Mouse (Mus musculus) liver, embryonic 14.5 days (tissue): Measurements from ENCODE around the gene Llgl2. TPM values are rescaled to one million over a fixed set of nuclear protein-coding genes. Genes with fewer than 3 reads are reported as not detected.

Experiments
- ATAC-seq: fragments of 200-750 bp; cut with Nextera tagmentation; 2 replicates; pipeline ENCODE4 v1.8.0; 2017; ENCODE audit warnings: moderate number of reproducible peaks, mild to moderate bottlenecking, moderate library complexity; ENCODE audit not compliant: insufficient read depth
- DNase-seq, 3 experiments: peaks; one replicate each; pipeline ENCODE4 v3.0.0-alpha.2; 2012 to 2013; ENCODE audit warnings: low read depth in 3 of 3, low spot score in 3 of 3
- H3K27ac ChIP-seq: fragments of 300-500 bp; sonication (generic); 2 replicates; pipeline ENCODE4 v1.5.1; 2014; ENCODE audit warnings: moderate library complexity, mild to moderate bottlenecking, control low read depth, inconsistent platforms
- H3K27me3 ChIP-seq: fragments of 300-500 bp; sonication (generic); 2 replicates; pipeline ENCODE4 v1.6.1; 2014; ENCODE audit warnings: mild to moderate bottlenecking, low read length, moderate library complexity; ENCODE audit not compliant: control insufficient read depth, insufficient read depth
- H3K36me3 ChIP-seq: fragments of 300-500 bp; sonication (generic); replicated peaks from 2 replicates; pipeline ENCODE4 v1.6.1; 2014; ENCODE audit warnings: low read depth; ENCODE audit not compliant: control insufficient read depth, insufficient read depth
- H3K4me1 ChIP-seq, 2 experiments: fragments of 200-500 bp in 1 of 2; fragments of 300-500 bp in 1 of 2; sonication (generic) in 1 of 2; replicated peaks; 2 replicates each; pipeline ENCODE4 v1.6.1; 2012 to 2014; ENCODE audit warnings: antibody characterized with exemption in 1 of 2, inconsistent platforms in 1 of 2, low read length in 1 of 2; ENCODE audit not compliant: control insufficient read depth in 2 of 2, insufficient read depth in 2 of 2
- H3K4me2 ChIP-seq: fragments of 300-500 bp; sonication (generic); 2 replicates; pipeline ENCODE4 v1.6.1; 2014; ENCODE audit warnings: low read depth, mild to moderate bottlenecking, control low read depth, moderate library complexity
- H3K4me3 ChIP-seq, 2 experiments: fragments of 200-500 bp in 1 of 2; fragments of 300-500 bp in 1 of 2; sonication (generic) in 1 of 2; 2 replicates each; pipeline ENCODE4 v1.5.1; 2012 to 2014; ENCODE audit warnings: low read depth in 2 of 2, low read length in 2 of 2, mild to moderate bottlenecking in 2 of 2, control low read depth in 1 of 2, inconsistent platforms in 1 of 2, moderate library complexity in 1 of 2; ENCODE audit not compliant: insufficient read depth in 1 of 2
- H3K9ac ChIP-seq: fragments of 300-500 bp; sonication (generic); replicated peaks from 2 replicates; pipeline ENCODE4 v1.6.1; 2014; ENCODE audit warnings: mild to moderate bottlenecking, control low read depth, moderate library complexity
- H3K9me3 ChIP-seq: fragments of 300-500 bp; sonication (generic); 2 replicates; pipeline ENCODE4 v1.6.1; 2016; ENCODE audit warnings: low read length, mixed read lengths; ENCODE audit not compliant: control insufficient read depth
- CTCF ChIP-seq: IDR thresholded peaks from 2 replicates; pipeline ENCODE4 v1.5.1; 2016; ENCODE audit warnings: antibody characterized with exemption, low read depth, control low read depth
- EP300 ChIP-seq: IDR thresholded peaks from 2 replicates; pipeline ENCODE4 v1.6.1; 2016; ENCODE audit warnings: antibody characterized with exemption, low read depth
- WGBS: fragments of 180-500 bp; shearing (Covaris S2); extraction: QIAGEN DNeasy Blood & Tissue Kit; methylation state at CpG from one replicate; pipeline ENCODE4 v1.1.7; 2014; ENCODE audit not compliant: insufficient replicate concordance; 5-methylcytosine and 5-hydroxymethylcytosine counted together
- polyA plus RNA-seq, 2 experiments: library from polyadenylated mRNA; depleted of rRNA in 1 of 2; stranded (reverse) in 1 of 2; unstranded in 1 of 2; fragments of >200 nt; fragmentation: Nextera tagmentation in 1 of 2; extraction: Ambion mirVana in 1 of 2; gene quantifications; 2 replicates each; pipeline versions ENCODE4 v1.2.1 to v1.2.3; 2012 to 2014

The Llgl2 gene
- polyA plus RNA-seq, 2 experiments: 7.5 to 10.5 TPM

DNA sequence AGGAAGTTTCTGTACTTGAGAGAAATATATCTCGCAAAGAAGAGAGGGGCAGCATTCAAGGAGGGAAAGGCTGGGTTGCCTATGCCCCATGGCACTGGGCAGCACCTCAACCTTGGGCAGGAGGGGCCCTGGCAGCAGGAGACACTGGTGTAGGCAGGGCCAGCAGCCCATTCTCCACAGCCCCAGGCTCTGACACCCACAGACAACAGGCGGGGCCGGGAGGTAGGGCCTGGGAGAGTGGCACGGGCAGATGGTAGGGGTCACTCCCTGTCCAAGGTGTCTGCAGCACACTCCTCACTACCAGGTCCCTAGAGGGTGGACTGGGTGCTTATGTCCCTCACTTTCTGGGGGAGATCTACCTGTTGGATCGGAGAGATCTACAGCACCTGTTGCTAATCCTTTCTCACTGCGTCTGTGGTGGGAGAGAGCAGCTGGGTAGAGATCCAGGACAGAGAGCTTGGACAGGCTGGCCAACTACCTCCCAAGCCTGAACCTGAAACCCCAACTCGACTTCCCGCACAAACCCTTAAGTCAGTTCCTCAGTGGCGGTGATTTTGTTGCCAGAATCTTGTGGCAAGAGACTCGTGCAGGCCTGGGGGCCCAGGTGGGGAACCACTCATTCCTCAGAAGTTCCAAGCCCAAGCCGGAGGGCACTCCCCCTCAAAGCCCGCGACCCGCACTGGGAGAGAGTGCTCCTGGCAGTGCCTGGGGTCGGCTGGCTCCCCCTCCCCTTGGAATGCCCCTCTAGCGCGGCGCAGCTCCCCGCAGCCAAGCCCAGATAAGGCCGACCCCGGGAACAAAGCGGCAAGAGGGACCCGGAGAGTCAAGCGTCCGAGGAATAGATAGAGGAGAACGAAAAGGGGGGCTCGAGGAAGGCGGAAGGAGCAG, 11.1 kb upstream of the Llgl2 start:
- no peaks in the 10 kb centered on the region; the same call in 1 of the 2 replicates for H3K36me3 ChIP-seq
- peaks cover 20 to 28% of the 10 kb centered on the region in 2 experiments for H3K4me1 ChIP-seq
- no peaks in the 10 kb centered on the region for H3K27me3 ChIP-seq
- WGBS: 13% methylated on average over 28 of the region's 28 CpGs
- peak overlapping the region; percentile 72 to 83 for H3K4me3 ChIP-seq
- no peak for TF ChIP-seq CTCF
- no peak for TF ChIP-seq EP300
- no peaks in the 10 kb centered on the region for H3K9me3 ChIP-seq
- ATAC-seq (peak; percentile 7), DNase-seq (no peak)
- peak overlapping the region; percentile 74 for H3K9ac ChIP-seq
- peak overlapping the region; percentile 67 for H3K27ac ChIP-seq
- H3K4me2 ChIP-seq: peak overlapping the region; percentile 99

DNA sequence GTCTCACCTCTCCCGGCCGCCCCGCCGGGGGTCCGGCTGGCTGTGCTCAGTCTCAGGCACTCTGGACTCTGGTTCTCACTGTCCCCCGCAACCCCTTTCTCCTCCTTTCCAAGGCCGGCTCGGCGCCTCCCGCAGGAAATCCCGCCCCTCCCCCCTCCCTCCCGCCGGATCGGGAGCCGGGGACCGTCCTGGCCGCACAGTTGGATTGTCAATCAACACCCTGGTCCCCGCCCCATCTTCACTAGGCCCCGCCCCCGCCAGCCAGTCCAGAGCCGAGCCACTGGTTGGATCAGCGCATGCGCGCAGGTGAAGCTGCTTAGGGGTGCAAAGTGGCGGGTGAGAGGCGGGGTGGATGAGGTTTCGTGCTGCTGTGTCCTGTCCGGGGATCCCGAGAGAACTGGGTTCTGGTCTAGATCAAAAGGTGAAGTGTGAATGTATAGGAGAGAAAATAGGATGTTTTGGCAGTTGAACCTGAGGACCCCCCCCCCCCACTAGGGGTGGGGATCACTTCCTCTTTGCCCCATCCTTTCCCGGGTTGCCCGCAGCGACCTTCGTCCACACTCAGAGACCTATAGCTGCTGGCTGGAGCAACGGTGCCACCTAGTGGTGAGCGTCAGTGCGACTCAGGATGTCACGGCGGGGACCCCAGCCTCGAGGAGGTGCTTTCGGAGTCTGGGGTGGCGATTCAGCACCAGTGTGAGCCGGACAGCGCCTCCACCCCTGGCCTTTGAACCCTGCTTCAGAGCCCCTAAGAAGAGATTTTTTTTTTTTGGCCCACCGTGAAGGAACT, 10.1 kb upstream of the Llgl2 start, which contains the start of gene Caskin2:
Caskin2 (minus strand) TSS at position 133 of the 790 bp plus-strand sequence.
- Histone ChIP-seq H3K9ac (peak within 1 kb of the TSS; percentile 74), H3K9me3 (no peaks in the 10 kb centered on the region), H3K36me3 (no peaks in the 10 kb centered on the region; the same call in 1 of the 2 replicates), H3K27me3 (no peaks in the 10 kb centered on the region), H3K4me2 (peak within 1 kb of the TSS; percentile 99), H3K4me1 (peaks cover 15 to 20% of the 10 kb centered on the region in 2 experiments), H3K27ac (peak within 1 kb of the TSS; percentile 76), H3K4me3 (peak within 1 kb of the TSS; percentile 72 to 83)
- 1% methylated on average over 43 of the region's 44 CpGs for WGBS
- DNase-seq (peak; percentile 93 to 96 (median 94)), ATAC-seq (peak; percentile 90)
- TF ChIP-seq CTCF (peak; percentile 99), EP300 (no peak; the same call in 1 of the 2 replicates)

DNA sequence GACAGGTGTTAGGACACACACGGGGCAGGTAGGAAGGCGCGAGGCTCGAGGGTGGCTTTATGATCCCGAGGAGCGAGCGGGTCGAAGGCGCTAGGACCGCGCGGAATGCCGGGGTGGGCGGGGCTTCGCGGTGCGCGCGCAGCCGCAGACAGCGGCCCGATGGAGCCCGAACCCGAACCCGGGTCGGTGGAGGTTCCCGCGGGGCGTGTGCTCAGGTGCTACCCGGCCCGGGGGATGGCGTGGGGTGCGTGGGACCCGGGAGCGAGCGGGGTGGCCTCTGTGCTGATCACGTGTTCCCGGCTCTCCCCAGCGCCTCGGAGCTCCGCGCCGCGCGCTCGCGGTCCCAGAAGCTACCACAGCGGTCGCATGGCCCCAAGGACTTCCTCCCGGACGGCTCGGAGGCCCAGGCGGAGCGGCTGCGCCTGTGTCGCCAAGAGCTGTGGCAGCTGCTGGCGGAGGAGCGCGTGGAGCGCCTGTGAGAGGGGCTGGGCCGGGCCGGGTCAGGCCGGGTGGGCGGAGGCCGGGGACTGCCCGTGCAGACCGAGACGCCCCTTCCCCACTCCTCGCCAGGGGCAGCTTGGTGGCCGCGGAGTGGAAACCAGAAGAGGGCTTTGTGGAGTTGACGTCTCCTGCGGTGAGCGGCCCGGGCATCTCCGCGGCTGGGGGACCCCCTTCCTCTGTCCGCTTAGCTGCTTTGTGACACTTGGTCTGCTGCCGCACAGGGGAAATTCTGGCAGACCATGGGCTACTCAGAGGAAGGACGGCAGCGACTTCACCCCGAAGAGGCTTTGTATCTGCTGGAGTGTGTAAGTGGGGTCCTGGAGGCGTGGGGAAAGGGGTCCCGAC, 9.0 kb upstream of the Llgl2 start, which contains the start of gene Tsen54:
Tsen54 (plus strand) TSS at position 120 of the 846 bp plus-strand sequence.
- under 1% methylated on average over 84 of the region's 84 CpGs for WGBS
- peak within 1 kb of the TSS; percentile 99 for H3K4me2 ChIP-seq
- TF ChIP-seq CTCF (peak; percentile 4; the same call in 1 of the 2 replicates), EP300 (no peak)

DNA sequence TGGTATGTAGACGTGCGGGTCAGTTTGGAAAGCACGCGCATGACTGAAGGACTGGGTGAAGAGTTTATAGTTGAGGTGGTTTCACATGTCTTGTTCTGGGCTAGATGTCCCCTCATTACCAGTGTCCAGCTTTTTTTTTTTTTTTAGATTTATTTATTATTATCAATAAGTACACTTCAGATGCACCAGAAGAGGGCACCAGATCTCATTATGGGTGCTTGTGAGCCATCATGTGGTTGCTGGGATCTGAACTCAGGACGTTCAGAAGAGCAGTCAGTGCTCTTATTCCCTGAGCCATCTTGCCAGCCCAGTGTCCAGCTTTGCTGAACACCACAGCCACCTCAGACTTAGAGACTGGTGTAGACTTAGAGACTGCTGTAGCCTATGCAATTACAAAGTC, 6.5 kb upstream of the Llgl2 start:
- H3K4me3 ChIP-seq: no peak overlapping the region
- DNase-seq (no peak), ATAC-seq (no peak)
- TF ChIP-seq EP300 (no peak), CTCF (peak; percentile 52; the same call in 1 of the 2 replicates)
- no peak overlapping the region for H3K9ac ChIP-seq
- WGBS: 75% methylated on average over 5 of the region's 5 CpGs
- no peaks in the 10 kb centered on the region; the same call in 1 of the 2 replicates for H3K36me3 ChIP-seq
- H3K27me3 ChIP-seq: no peaks in the 10 kb centered on the region
- no peak overlapping the region for H3K4me2 ChIP-seq
- H3K27ac ChIP-seq: no peak overlapping the region
- no peaks in the 10 kb centered on the region for H3K9me3 ChIP-seq
- H3K4me1 ChIP-seq: peaks cover 10 to 12% of the 10 kb centered on the region in 2 experiments

More for the DNA sequence above, 9.0 kb upstream of the Llgl2 start, which contains the start of gene Tsen54:
- peaks cover 13 to 15% of the 10 kb centered on the region in 2 experiments for H3K4me1 ChIP-seq
- peak; percentile 66 to 69 (median 66) for DNase-seq
- no peaks in the 10 kb centered on the region for H3K9me3 ChIP-seq
- no peaks in the 10 kb centered on the region; the same call in 1 of the 2 replicates for H3K36me3 ChIP-seq
- peak within 1 kb of the TSS; percentile 72 to 82 for H3K4me3 ChIP-seq
- H3K27ac ChIP-seq: peak within 1 kb of the TSS; percentile 76
- peak; percentile 63 for ATAC-seq
- no peaks in the 10 kb centered on the region for H3K27me3 ChIP-seq
- peak within 1 kb of the TSS; percentile 64 for H3K9ac ChIP-seq
